Mouse (Mus musculus) forebrain, embryonic 16.5 days (tissue): ENCODE measurements around the gene Slc33a1. TPM values are rescaled to one million over a fixed set of nuclear protein-coding genes. Genes with fewer than 3 reads are reported as not detected.
A peak's percentile ranks its signal among the peaks of the same experiment; 100 is the strongest.

Experiments
- ATAC-seq: fragments of 200-750 bp; cut with Nextera tagmentation; 2 replicates; pipeline ENCODE4 v1.8.0; 2017; ENCODE audit warnings: mild to moderate bottlenecking, moderate library complexity
- H3K27ac ChIP-seq: fragments of 300-500 bp; sonication (generic); 2 replicates; pipeline ENCODE4 v1.5.1; 2014; ENCODE audit warnings: low read length, control low read depth
- H3K27me3 ChIP-seq: fragments of 300-500 bp; sonication (generic); replicated peaks from 2 replicates; pipeline ENCODE4 v1.6.1; 2014; ENCODE audit warnings: low read length; ENCODE audit not compliant: control insufficient read depth, insufficient read depth
- H3K36me3 ChIP-seq: fragments of 300-500 bp; sonication (generic); 2 replicates; pipeline ENCODE4 v1.6.1; 2014; ENCODE audit not compliant: control insufficient read depth, insufficient read depth
- H3K4me1 ChIP-seq: fragments of 300-500 bp; sonication (generic); replicated peaks from 2 replicates; pipeline ENCODE4 v1.6.1; 2014; ENCODE audit warnings: low read length; ENCODE audit not compliant: control insufficient read depth, insufficient read depth
- H3K4me2 ChIP-seq: fragments of 300-500 bp; sonication (generic); 2 replicates; pipeline ENCODE4 v1.6.1; 2014; ENCODE audit warnings: mild to moderate bottlenecking, low read length, control low read depth
- H3K4me3 ChIP-seq: fragments of 300-500 bp; sonication (generic); replicated peaks from 2 replicates; pipeline ENCODE4 v1.5.1; 2014; ENCODE audit warnings: mild to moderate bottlenecking, low read length, control low read depth
- H3K9ac ChIP-seq: fragments of 300-500 bp; sonication (generic); replicated peaks from 2 replicates; pipeline ENCODE4 v1.6.1; 2014; ENCODE audit warnings: low read depth, low read length, control low read depth
- H3K9me3 ChIP-seq: fragments of 300-500 bp; sonication (generic); 2 replicates; pipeline ENCODE4 v1.6.1; 2016; ENCODE audit warnings: low read length; ENCODE audit not compliant: control insufficient read depth
- WGBS: fragments of 180-500 bp; shearing (Covaris S2); extraction: QIAGEN DNeasy Blood & Tissue Kit; methylation state at CpG from one replicate; pipeline ENCODE4 v1.1.7; 2014; 5-methylcytosine and 5-hydroxymethylcytosine counted together
- polyA plus RNA-seq: library from polyadenylated mRNA; unstranded; fragments of >200 nt; fragmentation: Nextera tagmentation; extraction: Ambion mirVana; gene quantifications from 2 replicates; pipeline ENCODE4 v1.2.1, GENCODE M21; 2015

Gene Slc33a1
- polyA plus RNA-seq, 1 experiment from 2014 or later, result 19.3 TPM

DNA sequence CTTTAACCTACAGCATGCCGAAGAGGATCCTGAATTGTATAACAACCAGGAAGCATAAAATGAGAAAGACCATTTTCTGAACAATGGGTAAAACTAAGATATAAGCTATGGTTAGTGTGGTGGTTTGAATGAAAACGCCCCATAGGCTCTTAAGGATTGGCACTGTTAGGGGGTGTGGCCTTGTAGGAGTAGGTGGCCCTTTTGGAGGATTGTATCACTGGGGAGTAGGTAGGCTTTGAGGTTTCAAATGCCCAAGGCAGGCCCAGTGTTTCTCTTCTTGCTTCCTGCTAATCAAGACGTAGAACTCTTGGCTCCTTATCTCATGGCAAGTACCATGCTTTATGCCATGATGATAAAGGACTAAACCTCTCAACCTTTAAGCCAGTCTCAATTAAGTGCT, 14.7 kb downstream of the Slc33a1 start:
- Histone ChIP-seq H3K27ac (no peak overlapping the region), H3K9ac (no peak overlapping the region), H3K4me2 (no peak overlapping the region), H3K9me3 (no peaks in the 10 kb centered on the region), H3K4me1 (no peaks in the 10 kb centered on the region), H3K4me3 (no peak overlapping the region), H3K36me3 (peaks cover 2% of the 10 kb centered on the region; the same call in 1 of the 2 replicates), H3K27me3 (no peaks in the 10 kb centered on the region)
- no peak for ATAC-seq
- WGBS, result 73% methylated on average over 3 of the region's 3 CpGs

- WGBS, result 77% methylated on average over 2 of the region's 2 CpGs
- Histone ChIP-seq H3K27me3 (no peaks in the 10 kb centered on the region), H3K4me2 (no peak overlapping the region), H3K9me3 (no peaks in the 10 kb centered on the region), H3K4me3 (no peak overlapping the region), H3K4me1 (no peaks in the 10 kb centered on the region), H3K27ac (no peak overlapping the region), H3K9ac (no peak overlapping the region), H3K36me3 (no peaks in the 10 kb centered on the region)
- 0 out of 2 replicates have a peak, but pooled peaks have one; percentile 47 for ATAC-seq
Measured at GRCm38 (mm10) chr3:63941204-63941850, 23.2 kb downstream of the Slc33a1 start.

DNA sequence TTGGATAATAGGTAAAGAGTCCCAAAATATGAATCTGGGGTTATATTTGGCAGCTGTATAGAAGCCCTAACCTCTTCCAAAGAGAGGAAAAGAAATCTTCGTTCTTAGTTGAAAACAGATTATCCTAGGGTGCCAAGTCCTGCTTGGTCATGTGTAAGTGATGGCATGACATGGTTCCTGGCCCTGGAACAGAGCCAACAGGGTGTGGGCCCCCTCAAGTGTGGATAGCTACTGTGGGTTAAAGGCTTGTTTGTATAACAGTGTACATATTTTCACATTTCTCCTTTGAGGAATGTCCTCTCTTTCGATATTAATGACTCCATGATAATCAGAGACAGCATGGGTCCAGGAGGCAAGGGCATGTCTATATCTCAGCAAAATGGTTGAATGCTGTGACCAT, 25.6 kb downstream of the Slc33a1 start:
- ATAC-seq, result no peak
- Histone ChIP-seq H3K9ac (no peak overlapping the region), H3K9me3 (no peaks in the 10 kb centered on the region), H3K27me3 (no peaks in the 10 kb centered on the region), H3K36me3 (no peaks in the 10 kb centered on the region), H3K4me2 (no peak overlapping the region), H3K27ac (no peak overlapping the region), H3K4me3 (no peak overlapping the region), H3K4me1 (no peaks in the 10 kb centered on the region)
- WGBS, result 84% methylated on average over 2 of the region's 2 CpGs

- Histone ChIP-seq H3K4me1 (no peaks in the 10 kb centered on the region), H3K9ac (peak within 1 kb of the TSS; percentile 97), H3K9me3 (no peaks in the 10 kb centered on the region), H3K27ac (no peak within 1 kb of the TSS), H3K4me3 (peak within 1 kb of the TSS; percentile 85), H3K36me3 (0 out of 2 replicates have a peak, but pooled peaks cover 2% of the 10 kb centered on the region), H3K4me2 (peak within 1 kb of the TSS; percentile 53), H3K27me3 (no peaks in the 10 kb centered on the region)
- peak; percentile 97 for ATAC-seq
- WGBS, result 4% methylated on average over 48 of the region's 48 CpGs
Measured at GRCm38 (mm10) chr3:63928878-63929859, 35.4 kb downstream of the Slc33a1 start, which contains the start of gene E130311K13Rik. Gene E130311K13Rik, minus strand, starts transcription at chr3:63929472.

- Histone ChIP-seq H3K36me3 (0 out of 2 replicates have a peak, but pooled peaks cover 2% of the 10 kb centered on the region), H3K27me3 (no peaks in the 10 kb centered on the region), H3K4me1 (no peaks in the 10 kb centered on the region), H3K4me3 (no peak overlapping the region), H3K9ac (no peak overlapping the region), H3K27ac (no peak overlapping the region), H3K9me3 (no peaks in the 10 kb centered on the region), H3K4me2 (no peak overlapping the region)
- 52% methylated on average over 3 of the region's 3 CpGs for WGBS
- ATAC-seq, result no peak
Measured at GRCm38 (mm10) chr3:63919634-63920033, 44.9 kb downstream of the Slc33a1 start.

GRCm38 (mm10) chr3:63910301-63910700, 54.3 kb downstream of the Slc33a1 start:
- ATAC-seq, result no peak
- Histone ChIP-seq H3K4me1 (0 out of 2 replicates have a peak, but pooled peaks cover 1% of the 10 kb centered on the region), H3K27me3 (no peaks in the 10 kb centered on the region), H3K36me3 (no peaks in the 10 kb centered on the region), H3K4me2 (no peak overlapping the region), H3K9ac (no peak overlapping the region), H3K9me3 (no peaks in the 10 kb centered on the region), H3K4me3 (no peak overlapping the region), H3K27ac (no peak overlapping the region)
- WGBS, result 84% methylated on average over 4 of the region's 4 CpGs

GRCm38 (mm10) chr3:63905241-63905640, 59.3 kb downstream of the Slc33a1 start:
- Histone ChIP-seq H3K9ac (peak overlapping the region; percentile 56), H3K36me3 (no peaks in the 10 kb centered on the region), H3K4me3 (peak overlapping the region; percentile 39), H3K27me3 (no peaks in the 10 kb centered on the region), H3K4me2 (peak overlapping the region; percentile 66), H3K27ac (no peak overlapping the region), H3K9me3 (no peaks in the 10 kb centered on the region), H3K4me1 (peaks cover 6% of the 10 kb centered on the region; the same call in 1 of the 2 replicates)
- ATAC-seq, result peak; percentile 59; the same call in 1 of the 2 replicates
- WGBS, result 0% methylated on average over 18 of the region's 18 CpGs

DNA sequence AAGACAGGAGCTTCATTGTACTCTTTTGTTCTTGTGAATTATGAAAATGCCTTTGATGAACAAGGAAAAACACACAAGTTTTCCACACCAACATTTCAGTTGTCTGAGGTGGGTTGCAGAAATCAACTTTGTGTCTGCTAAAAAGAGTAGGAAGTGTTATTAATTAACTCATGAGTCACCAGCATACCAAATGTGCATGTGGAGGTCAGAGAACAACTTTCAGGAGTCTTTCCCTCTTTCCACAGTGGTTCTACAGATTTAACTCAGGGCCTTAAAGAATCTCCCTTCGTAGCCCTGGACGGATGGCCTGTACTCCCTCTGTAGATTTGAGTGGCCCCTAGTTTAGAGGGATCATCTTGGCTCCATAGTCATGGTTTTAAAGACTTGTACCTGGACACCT, 60.4 kb downstream of the Slc33a1 start:
- 79% methylated on average over 2 of the region's 2 CpGs for WGBS
- H3K9me3 ChIP-seq, result no peaks in the 10 kb centered on the region
- peaks cover 11% of the 10 kb centered on the region; the same call in 1 of the 2 replicates for H3K4me1 ChIP-seq
- H3K27ac ChIP-seq, result no peak overlapping the region
- no peaks in the 10 kb centered on the region for H3K36me3 ChIP-seq
- ATAC-seq, result no peak
- H3K27me3 ChIP-seq, result no peaks in the 10 kb centered on the region
- no peak overlapping the region for H3K4me3 ChIP-seq
- H3K9ac ChIP-seq, result no peak overlapping the region
- no peak overlapping the region for H3K4me2 ChIP-seq

GRCm38 (mm10) chr3:63900021-63900571, 64.5 kb downstream of the Slc33a1 start:
- Histone ChIP-seq H3K36me3 (no peaks in the 10 kb centered on the region), H3K4me3 (peak overlapping the region; percentile 89), H3K4me2 (peak overlapping the region; percentile 92), H3K9ac (no peak overlapping the region), H3K27me3 (no peaks in the 10 kb centered on the region), H3K9me3 (no peaks in the 10 kb centered on the region), H3K4me1 (peaks cover 13% of the 10 kb centered on the region), H3K27ac (peak overlapping the region; percentile 30)
- peak; percentile 19 for ATAC-seq
- WGBS, result under 1% methylated on average over 12 of the region's 12 CpGs
